Mouse (Mus musculus) CH12.LX (cell line): Measurements from ENCODE around the gene Prkar1b. TPM values are rescaled to one million over a fixed set of nuclear protein-coding genes. Genes with fewer than 3 reads are reported as not detected.

Source experiments
- DNase-seq: peaks from one replicate; pipeline ENCODE4 v3.0.0-alpha.2; 2013; ENCODE audit errors: extremely low read depth
- H3K27ac ChIP-seq: 2 replicates; pipeline ENCODE4 v1.5.1; 2012; ENCODE audit warnings: low read depth, mild to moderate bottlenecking, control low read depth, moderate library complexity; ENCODE audit not compliant: insufficient read depth
- H3K27me3 ChIP-seq: replicated peaks from 2 replicates; pipeline ENCODE3; 2012; ENCODE audit warnings: inconsistent platforms
- H3K36me3 ChIP-seq, 2 experiments: replicated peaks in 1 of 2; 2 replicates each; pipeline versions ENCODE3 to v1.6.1; 2012; ENCODE audit warnings: inconsistent platforms in 1 of 2, low read length in 1 of 2, mild to moderate bottlenecking in 1 of 2, mixed read lengths in 1 of 2, moderate library complexity in 1 of 2; ENCODE audit not compliant: control insufficient read depth in 1 of 2, insufficient read depth in 1 of 2
- H3K4me1 ChIP-seq, 2 experiments: 2 replicates each; pipeline ENCODE4 v1.6.1; 2012; ENCODE audit warnings: inconsistent platforms in 1 of 2, moderate library complexity in 1 of 2; ENCODE audit not compliant: insufficient read depth in 2 of 2, control insufficient read depth in 1 of 2
- H3K4me2 ChIP-seq: 2 replicates; pipeline ENCODE4 v1.6.1; 2012; ENCODE audit warnings: low read depth, mild to moderate bottlenecking, control low read depth; ENCODE audit not compliant: poor library complexity, insufficient read depth, severe bottlenecking
- H3K4me3 ChIP-seq, 3 experiments: fragments of 150-350 bp in 1 of 3; sonication (generic) in 1 of 3; replicated peaks in 1 of 3; 2 replicates each; pipeline versions ENCODE3 to v1.5.1; 2011 to 2012; ENCODE audit warnings: low read depth in 2 of 3, low read length in 2 of 3, mild to moderate bottlenecking in 2 of 3, moderate library complexity in 2 of 3, control low read depth in 1 of 3, improper control_type of control experiment in 1 of 3, inconsistent platforms in 1 of 3, mixed read lengths in 1 of 3; ENCODE audit not compliant: poor library complexity in 1 of 3
- H3K79me2 ChIP-seq: replicated peaks from 2 replicates; pipeline ENCODE4 v1.6.1; 2012; ENCODE audit warnings: mild to moderate bottlenecking, moderate library complexity; ENCODE audit not compliant: control insufficient read depth, poor library complexity, insufficient read depth, severe bottlenecking; ENCODE audit errors: extremely low read depth
- H3K9ac ChIP-seq: 2 replicates; pipeline ENCODE4 v1.6.1; 2012; ENCODE audit warnings: low read depth, mild to moderate bottlenecking, control low read depth, moderate library complexity; ENCODE audit not compliant: insufficient read depth
- H3K9me3 ChIP-seq: replicated peaks from 2 replicates; pipeline ENCODE3; 2012; ENCODE audit warnings: low read length, inconsistent platforms, mixed read lengths
- E2F4 ChIP-seq: IDR thresholded peaks from 2 replicates; pipeline ENCODE4 v1.6.1; 2011; ENCODE audit warnings: low read depth, low read length, improper control_type of control experiment; ENCODE audit not compliant: insufficient replicate concordance
- EP300 ChIP-seq: IDR thresholded peaks from 2 replicates; pipeline ENCODE4 v1.6.1; 2011; ENCODE audit warnings: low read length, improper control_type of control experiment
- ETS1 ChIP-seq: conservative IDR thresholded peaks from 2 replicates; pipeline ENCODE4 v1.6.1; 2012; ENCODE audit warnings: low read depth, mild to moderate bottlenecking, inconsistent platforms, low read length, improper control_type of control experiment, moderate library complexity
- JUN ChIP-seq: IDR thresholded peaks from 2 replicates; pipeline ENCODE4 v1.6.1; 2011; ENCODE audit warnings: low read depth, mild to moderate bottlenecking, low read length, improper control_type of control experiment, moderate library complexity; ENCODE audit not compliant: insufficient read depth
- JUND ChIP-seq: conservative IDR thresholded peaks from 2 replicates; pipeline ENCODE4 v1.6.1; 2011; ENCODE audit warnings: low read depth, low read length, improper control_type of control experiment
- MAFK ChIP-seq: IDR thresholded peaks from 2 replicates; pipeline ENCODE4 v1.6.1; 2011; ENCODE audit warnings: low read length, improper control_type of control experiment; ENCODE audit not compliant: insufficient replicate concordance
- MAX ChIP-seq: IDR thresholded peaks from 2 replicates; pipeline ENCODE4 v1.6.1; 2011; ENCODE audit warnings: low read length, improper control_type of control experiment
- MAZ ChIP-seq: IDR thresholded peaks from 2 replicates; pipeline ENCODE4 v1.6.1; 2012; ENCODE audit warnings: low read depth, mild to moderate bottlenecking, inconsistent platforms, low read length, improper control_type of control experiment, moderate library complexity
- MYC ChIP-seq: IDR thresholded peaks from 2 replicates; pipeline ENCODE4 v1.6.1; 2011; ENCODE audit warnings: low read depth, mild to moderate bottlenecking, improper control_type of control experiment, low read length
- NELFE ChIP-seq: IDR thresholded peaks from 2 replicates; pipeline ENCODE4 v1.6.1; 2011; ENCODE audit warnings: low read depth, low read length, improper control_type of control experiment
- NRF1 ChIP-seq: IDR thresholded peaks from 2 replicates; pipeline ENCODE4 v1.6.1; 2014; ENCODE audit warnings: low read depth, mild to moderate bottlenecking, inconsistent platforms, low read length, improper control_type of control experiment, moderate library complexity
- PAX5 ChIP-seq: IDR thresholded peaks from 2 replicates; pipeline ENCODE4 v1.6.1; 2012; ENCODE audit warnings: low read length, inconsistent platforms, mixed read lengths
- RAD21 ChIP-seq: IDR thresholded peaks from 2 replicates; pipeline ENCODE4 v1.6.1; 2011; ENCODE audit warnings: low read depth, mild to moderate bottlenecking, low read length, improper control_type of control experiment, moderate library complexity
- SMC3 ChIP-seq: IDR thresholded peaks from 2 replicates; pipeline ENCODE4 v1.6.1; 2011; ENCODE audit warnings: low read depth, low read length, improper control_type of control experiment
- TBP ChIP-seq: conservative IDR thresholded peaks from 2 replicates; pipeline ENCODE4 v1.6.1; 2011; ENCODE audit warnings: low read depth, low read length, improper control_type of control experiment
- USF2 ChIP-seq: conservative IDR thresholded peaks from 2 replicates; pipeline ENCODE4 v1.6.1; 2011; ENCODE audit warnings: low read depth, low read length, improper control_type of control experiment
- ZC3H11A ChIP-seq: IDR thresholded peaks from 2 replicates; pipeline ENCODE4 v1.6.1; 2012; ENCODE audit warnings: low read depth, mild to moderate bottlenecking, inconsistent platforms, low read length, improper control_type of control experiment
- ZMIZ1 ChIP-seq: IDR thresholded peaks from 2 replicates; pipeline ENCODE4 v1.6.1; 2012; ENCODE audit warnings: low read depth, mild to moderate bottlenecking, inconsistent platforms, low read length, improper control_type of control experiment
- dilution Hi-C: fragments of 300-500 bp; cut with MboI; formaldehyde crosslinking; loops from 2 replicates; pipeline ENCODE4 v1.14.3; 2020; ENCODE audit warnings: low sequenced_read_pairs; ENCODE audit not compliant: extremely low pct_unique_long_range_greater_than_20kb, extremely low pct_ligation_motif_present
- in situ Hi-C: fragments of 300-500 bp; cut with MboI; formaldehyde crosslinking; loops from 3 replicates; pipeline ENCODE4 v1.14.3; 2019; ENCODE audit warnings: low sequenced_read_pairs, low pct_ligation_motif_present, low pct_unique_long_range_greater_than_20kb, mixed read lengths
- polyA plus RNA-seq: library from polyadenylated mRNA; unstranded; fragments of >175 nt; gene quantifications from 2 replicates; pipeline ENCODE4 v1.2.1, GENCODE M21; 2012; ENCODE audit warnings: low read depth; ENCODE audit not compliant: insufficient read length
- total RNA-seq, 2 experiments: library from RNA; depleted of rRNA; stranded (reverse); fragments of 300-350 nt in 1 of 2; fragments of >200 nt in 1 of 2; gene quantifications; 2 replicates each; pipeline ENCODE4 v1.2.3; 2012 to 2014

Prkar1b gene
- total and polyA plus RNA-seq, 3 experiments, result not detected

DNA sequence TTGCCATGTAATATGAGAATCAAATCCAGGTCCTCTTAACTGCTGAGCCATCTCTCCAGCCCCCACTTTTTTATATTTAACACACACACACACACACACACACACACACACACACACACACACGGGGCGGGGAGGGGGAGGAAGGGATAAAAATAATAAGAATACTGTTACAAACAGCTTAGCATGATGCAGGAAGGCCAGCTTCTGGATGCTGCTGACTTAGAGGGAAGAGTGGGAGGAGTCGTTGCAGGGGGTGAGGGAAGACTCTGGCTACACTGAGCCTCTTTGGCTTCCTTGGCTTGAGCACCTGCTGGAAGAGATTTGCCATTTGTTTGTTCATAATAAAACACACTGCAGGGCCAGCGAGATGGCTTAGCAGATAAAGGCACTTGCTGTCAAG, 35.1 kb upstream of the Prkar1b start:
- Histone ChIP-seq H3K36me3 (peaks cover 47 to 81% of the 10 kb centered on the region in 2 experiments), H3K4me1 (no peaks in the 10 kb centered on the region), H3K79me2 (no peaks in the 10 kb centered on the region), H3K27ac (no peak overlapping the region), H3K9ac (no peak overlapping the region), H3K27me3 (no peaks in the 10 kb centered on the region), H3K4me2 (no peak overlapping the region), H3K9me3 (no peaks in the 10 kb centered on the region), H3K4me3 (no peak overlapping the region)
- dilution Hi-C loops (no loop called here), in situ Hi-C loops (no loop called here)
- DNase-seq, result no peak
- TF ChIP-seq EP300, result no peak
- no peak for TF ChIP-seq USF2
- no peak for TF ChIP-seq MAZ
- TF ChIP-seq RAD21, result no peak
- no peak for TF ChIP-seq MAX
- TF ChIP-seq MYC, result no peak
- TF ChIP-seq JUND, result no peak
- TF ChIP-seq TBP, result no peak
- TF ChIP-seq ZMIZ1, result no peak
- TF ChIP-seq ZC3H11A, result no peak
- no peak for TF ChIP-seq MAFK
- no peak for TF ChIP-seq NELFE
- TF ChIP-seq E2F4, result no peak
- no peak for TF ChIP-seq ETS1
- TF ChIP-seq SMC3, result no peak
- no peak for TF ChIP-seq PAX5
- TF ChIP-seq JUN, result no peak

DNA sequence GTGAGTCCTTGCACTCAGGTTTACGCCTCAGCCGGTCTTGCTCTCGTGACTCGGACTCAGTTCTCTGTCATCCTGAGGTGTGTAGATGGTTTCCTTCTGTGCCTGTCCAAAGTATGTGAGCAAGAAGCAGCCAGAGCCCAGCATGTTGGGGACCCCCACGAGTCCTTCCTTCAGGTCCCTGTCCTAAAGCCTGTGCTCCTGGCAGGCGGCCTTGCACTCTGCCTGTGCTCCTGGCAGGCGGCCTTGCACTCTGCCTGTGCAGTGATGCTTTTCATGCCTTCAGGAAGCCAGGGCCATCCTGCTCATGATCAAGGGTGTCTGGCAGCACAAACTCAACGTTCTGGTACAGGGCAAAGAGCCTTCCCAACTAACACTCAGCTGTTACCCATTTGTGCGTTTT, 33.8 kb upstream of the Prkar1b start:
- Histone ChIP-seq H3K79me2 (no peaks in the 10 kb centered on the region), H3K4me2 (no peak overlapping the region), H3K9ac (no peak overlapping the region), H3K27ac (no peak overlapping the region), H3K27me3 (no peaks in the 10 kb centered on the region), H3K36me3 (peaks cover 47 to 93% of the 10 kb centered on the region in 2 experiments), H3K4me3 (no peak overlapping the region), H3K4me1 (no peaks in the 10 kb centered on the region), H3K9me3 (no peaks in the 10 kb centered on the region)
- in situ Hi-C loops, result no loop called here
- TF ChIP-seq MAX (no peak), NRF1 (no peak)
- no peak for DNase-seq
- dilution Hi-C loops, result no loop called here
